Mouse (Mus musculus) neural tube, embryonic 14.5 days (tissue): ENCODE results near the gene Dusp22. TPM values are rescaled to one million over a fixed set of nuclear protein-coding genes. Genes with fewer than 3 reads are reported as not detected.

Experiments
- ATAC-seq: fragments of 200-750 bp; cut with Nextera tagmentation; 2 replicates; pipeline ENCODE4 v1.8.0; 2017; ENCODE audit warnings: low read depth, mild to moderate bottlenecking, moderate TSS enrichment, moderate library complexity
- H3K27ac ChIP-seq: fragments of 300-500 bp; sonication (generic); 2 replicates; pipeline ENCODE4 v1.5.1; 2014; ENCODE audit warnings: low read depth, mild to moderate bottlenecking, control low read depth, low read length, moderate library complexity, mixed read lengths
- H3K27me3 ChIP-seq: fragments of 300-500 bp; sonication (generic); 2 replicates; pipeline ENCODE4 v1.6.1; 2014; ENCODE audit warnings: low read length; ENCODE audit not compliant: control insufficient read depth, insufficient read depth
- H3K36me3 ChIP-seq: fragments of 300-500 bp; sonication (generic); 2 replicates; pipeline ENCODE4 v1.6.1; 2014; ENCODE audit warnings: low read length, mixed read lengths; ENCODE audit not compliant: control insufficient read depth, insufficient read depth
- H3K4me1 ChIP-seq: fragments of 300-500 bp; sonication (generic); 2 replicates; pipeline ENCODE4 v1.6.1; 2014; ENCODE audit warnings: low read length; ENCODE audit not compliant: control insufficient read depth, insufficient read depth
- H3K4me2 ChIP-seq: fragments of 300-500 bp; sonication (generic); 2 replicates; pipeline ENCODE4 v1.6.1; 2014; ENCODE audit warnings: mild to moderate bottlenecking, low read depth, low read length, control low read depth
- H3K4me3 ChIP-seq: fragments of 300-500 bp; sonication (generic); 2 replicates; pipeline ENCODE4 v1.5.1; 2014; ENCODE audit warnings: low read depth, low read length, control low read depth, mixed read lengths
- H3K9ac ChIP-seq: fragments of 300-500 bp; sonication (generic); replicated peaks from 2 replicates; pipeline ENCODE4 v1.6.1; 2014; ENCODE audit warnings: low read depth, mild to moderate bottlenecking, control low read depth, low read length, mixed read lengths
- H3K9me3 ChIP-seq: fragments of 300-500 bp; sonication (generic); 2 replicates; pipeline ENCODE4 v1.6.1; 2016; ENCODE audit warnings: low read length; ENCODE audit not compliant: control insufficient read depth
- WGBS: fragments of 180-500 bp; shearing (Covaris S2); extraction: QIAGEN DNeasy Blood & Tissue Kit; methylation state at CpG from one replicate; pipeline ENCODE4 v1.1.7; 2014; 5-methylcytosine and 5-hydroxymethylcytosine counted together
- polyA plus RNA-seq: library from polyadenylated mRNA; unstranded; fragments of >200 nt; fragmentation: Nextera tagmentation; extraction: Ambion mirVana; gene quantifications from 2 replicates; pipeline ENCODE4 v1.2.1, GENCODE M21; 2014

The Dusp22 gene
- 34.0 and 35.3 TPM in 2 replicates for polyA plus RNA-seq

DNA sequence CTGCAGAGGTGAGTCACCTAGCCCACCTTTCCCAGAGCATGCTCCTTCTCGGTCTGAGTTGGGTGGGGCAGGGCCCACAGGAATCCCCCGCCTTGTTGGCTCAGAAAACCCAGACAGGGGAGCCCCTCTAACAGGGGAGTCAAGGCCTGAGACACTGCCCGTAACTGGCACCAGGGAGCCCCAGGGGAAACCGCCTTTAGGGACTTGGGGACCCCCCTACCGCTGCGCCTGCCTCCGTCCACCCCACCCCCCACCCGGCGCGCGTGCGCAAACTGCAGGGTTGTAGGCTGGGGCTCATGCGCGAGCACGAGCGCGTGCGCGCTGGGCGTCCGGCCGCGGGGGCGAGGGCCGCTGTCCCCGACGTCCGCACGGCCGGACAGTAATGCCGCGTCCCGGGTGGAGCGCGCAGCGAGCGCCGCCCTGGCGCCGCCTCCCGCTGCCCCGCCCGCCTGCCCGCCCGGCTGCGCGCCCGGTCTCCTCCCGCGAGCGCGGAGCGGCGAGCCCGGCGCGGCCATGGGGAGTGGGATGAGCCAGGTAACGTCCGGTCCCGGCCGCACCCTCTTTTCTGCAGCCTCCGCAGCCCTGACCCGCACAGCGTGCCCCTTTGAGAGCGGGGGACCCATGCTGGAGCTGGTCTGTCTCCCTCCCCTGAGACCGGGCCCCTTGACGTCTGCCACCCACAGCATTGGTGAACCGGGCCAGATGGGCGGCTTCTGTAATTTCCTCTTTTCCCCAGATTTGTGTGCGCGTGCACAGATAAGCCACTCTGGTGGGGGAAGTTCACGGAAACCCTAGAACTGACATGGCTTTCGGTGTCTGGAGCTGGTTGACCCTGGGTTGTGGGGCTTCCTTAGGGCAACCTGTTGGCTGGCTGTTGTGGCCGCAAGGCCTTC is at the start of gene Dusp22:
Gene Dusp22 (plus strand): TSS at position 387 of the 893 bp plus-strand sequence.
- H3K9ac ChIP-seq = peak within 1 kb of the TSS; percentile 79
- peak within 1 kb of the TSS; percentile 67 for H3K4me2 ChIP-seq
- H3K27me3 ChIP-seq = no peaks in the 10 kb centered on the region; the same call in 1 of the 2 replicates
- no peaks in the 10 kb centered on the region for H3K9me3 ChIP-seq
- H3K27ac ChIP-seq = peak within 1 kb of the TSS; percentile 70
- no peaks in the 10 kb centered on the region for H3K36me3 ChIP-seq
- H3K4me1 ChIP-seq = 0 out of 2 replicates have a peak, but pooled peaks cover 2% of the 10 kb centered on the region
- ATAC-seq = peak; percentile 96
- WGBS = 1% methylated on average over 59 of the region's 74 CpGs
- H3K4me3 ChIP-seq = peak within 1 kb of the TSS; percentile 89

DNA sequence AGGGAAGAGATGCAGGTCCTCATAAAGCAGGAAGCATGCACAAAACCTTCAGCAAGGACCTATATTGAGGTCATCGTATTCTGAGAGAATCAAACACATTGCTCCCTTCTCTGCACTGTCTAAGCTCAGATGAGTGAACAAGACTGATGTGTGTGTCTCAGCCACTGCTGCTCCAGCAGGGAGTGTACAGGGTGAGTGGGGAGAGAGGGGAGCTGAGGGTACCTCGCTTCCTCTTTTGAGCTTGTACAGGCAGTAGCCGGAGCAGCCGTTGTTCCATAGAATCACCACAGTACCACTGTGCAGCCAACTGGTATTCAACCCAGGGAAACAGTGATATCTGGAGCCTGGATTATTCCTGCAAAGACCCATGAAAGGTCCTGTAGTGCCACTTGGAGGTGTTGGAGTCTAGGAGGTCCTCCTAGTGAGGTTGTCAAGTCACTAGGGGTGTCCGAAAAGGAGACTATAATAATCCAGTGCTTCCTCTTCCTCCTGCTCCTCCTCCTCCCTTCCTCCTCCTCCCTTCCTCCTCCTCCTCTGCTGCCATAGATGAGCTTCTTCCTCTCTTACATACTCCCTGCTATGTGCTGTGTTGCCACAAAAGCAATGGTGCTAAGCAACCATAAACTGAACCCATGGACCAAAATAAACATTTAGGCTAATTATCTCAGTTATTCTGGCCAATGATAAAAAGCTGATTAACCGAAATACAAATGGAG is 47.6 kb upstream of the Dusp22 start:
- WGBS = 90% methylated on average over 6 of the region's 6 CpGs

DNA sequence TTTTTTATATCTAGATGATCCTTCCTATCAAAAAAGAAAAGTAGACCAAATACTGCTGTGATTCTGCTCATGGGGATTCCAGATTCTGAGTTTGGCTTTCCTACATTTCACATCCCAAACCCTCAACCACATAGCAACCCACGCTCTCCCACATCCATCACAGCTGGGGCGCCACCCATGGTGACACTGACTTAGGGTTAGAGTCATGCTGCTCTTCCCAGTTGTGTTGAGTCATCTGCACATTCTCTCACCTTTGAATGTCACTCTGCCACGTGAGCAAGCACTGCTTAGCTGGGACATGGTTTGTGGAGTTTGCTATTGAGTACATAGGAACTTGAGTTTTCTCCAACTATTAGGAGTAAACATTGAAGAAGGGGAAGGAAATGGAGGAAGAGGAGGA is 40.1 kb upstream of the Dusp22 start:
- Histone ChIP-seq H3K4me1 (no peaks in the 10 kb centered on the region), H3K36me3 (no peaks in the 10 kb centered on the region), H3K27me3 (no peaks in the 10 kb centered on the region), H3K9me3 (no peaks in the 10 kb centered on the region), H3K4me3 (no peak overlapping the region), H3K9ac (no peak overlapping the region), H3K27ac (no peak overlapping the region), H3K4me2 (no peak overlapping the region)
- 64% methylated on average over 3 of the region's 3 CpGs for WGBS
- no peak for ATAC-seq

More for the DNA sequence above, 47.6 kb upstream of the Dusp22 start:
- Histone ChIP-seq H3K9me3 (no peaks in the 10 kb centered on the region), H3K4me3 (no peak overlapping the region), H3K36me3 (no peaks in the 10 kb centered on the region), H3K4me2 (no peak overlapping the region), H3K4me1 (no peaks in the 10 kb centered on the region), H3K9ac (no peak overlapping the region), H3K27ac (no peak overlapping the region), H3K27me3 (no peaks in the 10 kb centered on the region)
- no peak for ATAC-seq

DNA sequence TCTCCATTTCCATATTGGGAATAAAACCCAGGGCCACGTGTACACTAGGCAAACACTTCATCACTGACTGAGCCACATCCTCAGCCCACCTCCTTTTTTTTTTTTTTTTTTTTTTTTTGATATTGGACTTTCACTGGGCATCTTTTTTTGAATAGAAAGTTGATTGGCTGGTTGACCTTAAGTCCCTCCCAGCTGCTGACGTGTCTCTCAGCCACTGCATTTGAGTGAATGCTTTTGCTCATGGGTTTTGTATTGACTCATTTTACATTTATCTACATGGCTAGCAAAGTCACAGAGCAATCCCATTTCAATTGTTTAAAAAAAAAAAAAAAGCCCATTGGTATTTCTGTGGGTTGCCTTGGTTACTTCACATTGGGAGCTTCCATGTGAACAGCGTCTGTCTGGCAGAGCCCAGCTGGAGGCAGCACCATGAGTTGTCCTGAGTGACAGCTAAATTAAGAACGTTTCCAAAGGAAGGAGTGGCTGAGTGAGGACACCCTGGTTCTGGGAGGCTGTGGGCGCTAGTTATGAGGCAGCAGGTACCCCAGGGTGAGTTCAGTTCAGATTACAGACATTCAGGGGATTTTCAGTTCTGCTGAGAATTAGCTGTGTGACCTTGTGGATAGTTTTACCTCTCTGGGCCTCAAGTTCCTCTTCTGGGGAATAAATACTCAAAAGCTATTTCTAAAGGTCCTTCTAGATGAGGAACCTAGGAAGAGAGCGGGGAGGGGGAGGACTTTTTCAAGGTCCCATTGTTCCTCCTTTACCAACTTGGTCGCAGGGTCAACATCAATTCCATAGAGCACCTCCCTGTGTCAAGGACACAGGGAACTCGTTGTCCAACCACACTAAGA is 31.4 kb upstream of the Dusp22 start:
- no peak overlapping the region for H3K4me2 ChIP-seq
- 50% methylated on average over 8 of the region's 8 CpGs for WGBS

DNA sequence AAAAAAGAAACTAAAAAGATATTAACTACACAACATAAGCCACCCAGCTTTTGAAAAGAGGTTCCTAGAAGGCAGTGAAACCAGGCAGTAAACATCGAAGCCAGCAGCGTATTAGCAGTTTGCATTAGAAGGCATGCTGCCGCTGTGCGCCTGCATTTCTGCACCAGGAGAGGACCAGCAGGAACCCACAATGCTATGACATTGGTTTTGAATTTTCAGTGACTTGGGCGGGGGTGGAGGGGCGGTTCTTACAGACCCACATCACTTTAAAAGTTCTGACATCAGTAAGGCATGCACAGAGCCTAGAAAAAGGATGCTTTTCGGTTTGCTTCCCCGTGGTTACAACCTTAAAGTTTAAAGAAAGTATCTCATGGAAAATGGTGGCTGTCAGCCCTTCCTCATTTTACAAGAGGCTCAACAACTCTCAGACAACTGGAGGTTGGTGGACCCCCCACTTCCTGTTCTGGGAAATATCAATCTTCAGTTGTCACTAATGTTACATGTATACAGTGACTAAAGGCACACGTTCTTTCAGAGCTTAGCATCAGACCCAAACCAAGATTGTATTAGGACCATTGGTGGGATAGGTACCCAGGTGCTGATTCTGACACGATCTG is 29.9 kb upstream of the Dusp22 start:
- ATAC-seq = no peak
- 87% methylated on average over 10 of the region's 10 CpGs for WGBS

More for the DNA sequence above, 31.4 kb upstream of the Dusp22 start:
- H3K27ac ChIP-seq = no peak overlapping the region
- no peak for ATAC-seq
- H3K9ac ChIP-seq = no peak overlapping the region
- no peaks in the 10 kb centered on the region for H3K9me3 ChIP-seq
- H3K36me3 ChIP-seq = no peaks in the 10 kb centered on the region
- no peaks in the 10 kb centered on the region for H3K27me3 ChIP-seq
- H3K4me1 ChIP-seq = no peaks in the 10 kb centered on the region
- H3K4me3 ChIP-seq = no peak overlapping the region

DNA sequence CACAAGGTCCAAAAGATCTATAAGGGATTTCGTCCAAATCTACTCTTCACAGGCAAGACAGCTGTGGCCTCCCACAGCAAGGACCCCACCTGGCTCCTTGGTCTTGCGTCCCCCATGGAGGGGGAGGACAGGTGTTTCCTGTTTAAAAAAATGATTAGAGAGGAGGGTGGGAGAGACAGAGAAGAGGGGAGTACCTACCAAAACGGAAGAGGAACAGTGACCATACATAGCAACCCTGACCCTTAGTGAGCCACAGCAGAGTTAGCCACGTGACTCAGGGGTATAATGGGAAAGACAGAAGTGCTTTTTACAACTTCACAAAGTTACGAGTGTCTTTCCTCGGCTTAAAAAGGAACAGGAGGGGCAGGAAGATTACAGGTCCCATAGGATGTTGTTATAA is 26.8 kb upstream of the Dusp22 start:
- no peaks in the 10 kb centered on the region for H3K9me3 ChIP-seq
- H3K4me1 ChIP-seq = no peaks in the 10 kb centered on the region
- ATAC-seq = no peak
- H3K4me2 ChIP-seq = no peak overlapping the region
- H3K27ac ChIP-seq = no peak overlapping the region
- no peak overlapping the region for H3K4me3 ChIP-seq
- no peaks in the 10 kb centered on the region for H3K36me3 ChIP-seq
- 67% methylated on average over 6 of the region's 6 CpGs for WGBS
- H3K9ac ChIP-seq = no peak overlapping the region
- no peaks in the 10 kb centered on the region for H3K27me3 ChIP-seq

More for the DNA sequence above, 29.9 kb upstream of the Dusp22 start:
- H3K4me1 ChIP-seq = no peaks in the 10 kb centered on the region
- H3K9ac ChIP-seq = no peak overlapping the region
- no peak overlapping the region for H3K4me3 ChIP-seq
- H3K4me2 ChIP-seq = no peak overlapping the region
- H3K27me3 ChIP-seq = no peaks in the 10 kb centered on the region
- H3K36me3 ChIP-seq = no peaks in the 10 kb centered on the region
- H3K27ac ChIP-seq = no peak overlapping the region
- H3K9me3 ChIP-seq = no peaks in the 10 kb centered on the region

DNA sequence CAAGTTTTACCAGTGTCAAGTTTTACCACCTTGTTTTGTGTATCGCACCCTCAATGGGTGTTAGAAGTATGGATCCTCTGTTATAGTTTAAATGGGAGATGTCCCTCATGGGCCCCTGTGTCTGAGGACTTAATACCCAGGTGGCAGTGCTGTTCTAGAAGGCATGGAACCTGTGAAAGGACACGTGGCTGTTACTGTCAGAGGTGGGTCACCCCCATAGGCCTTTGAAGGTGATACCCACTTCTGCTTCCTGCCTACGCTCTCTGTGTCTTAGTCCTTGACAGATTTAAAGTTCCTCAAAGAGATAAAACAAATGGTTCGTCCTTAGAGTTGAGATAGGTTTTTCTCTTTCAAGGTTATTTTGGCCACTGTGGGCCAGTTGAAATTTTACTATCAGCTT is 23.3 kb upstream of the Dusp22 start:
- WGBS = 82% methylated on average over 4 of the region's 4 CpGs
- no peak overlapping the region for H3K27ac ChIP-seq

DNA sequence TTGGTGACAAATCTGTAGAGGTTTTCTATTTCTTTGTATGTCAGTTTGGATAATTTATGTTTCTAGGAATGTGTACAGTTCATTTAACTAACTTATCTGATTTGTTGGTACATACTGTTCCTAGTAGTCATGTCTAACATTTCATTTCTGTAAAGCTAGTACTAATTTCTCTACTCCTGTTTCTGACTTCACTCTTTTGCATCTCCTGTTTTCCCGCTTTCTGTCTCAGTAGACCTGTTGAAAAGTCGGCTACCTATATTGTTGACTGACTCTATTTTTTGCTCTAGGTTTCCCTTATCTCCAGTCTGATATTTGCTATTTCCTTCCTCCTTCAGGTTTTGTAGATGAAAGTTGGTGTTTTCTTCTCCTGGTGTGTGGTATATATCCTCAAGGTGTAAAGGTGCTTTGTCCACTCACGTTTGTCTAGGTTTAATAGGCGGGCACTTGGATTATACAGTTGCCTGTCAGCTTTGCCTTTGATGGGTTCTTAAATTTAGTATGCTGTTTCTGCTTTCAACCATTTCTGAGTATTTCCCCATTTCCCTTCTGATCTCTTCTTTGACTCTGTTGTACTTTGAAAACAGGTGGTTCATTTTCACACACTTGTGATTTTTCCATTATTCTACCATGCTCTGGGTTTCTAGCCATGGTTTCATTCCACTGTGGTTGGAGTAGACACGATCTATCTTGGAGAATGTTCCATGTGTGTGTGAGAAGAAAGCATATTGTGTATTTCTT is 21.3 kb upstream of the Dusp22 start:
- ATAC-seq = no peak
- H3K4me3 ChIP-seq = no peak overlapping the region
- no peaks in the 10 kb centered on the region for H3K4me1 ChIP-seq
- H3K4me2 ChIP-seq = no peak overlapping the region
- H3K36me3 ChIP-seq = no peaks in the 10 kb centered on the region
- H3K9ac ChIP-seq = no peak overlapping the region
- WGBS = 91% methylated on average over 5 of the region's 5 CpGs
- H3K9me3 ChIP-seq = no peaks in the 10 kb centered on the region
- no peak overlapping the region for H3K27ac ChIP-seq
- H3K27me3 ChIP-seq = no peaks in the 10 kb centered on the region

More for the DNA sequence above, 23.3 kb upstream of the Dusp22 start:
- Histone ChIP-seq H3K4me2 (no peak overlapping the region), H3K4me3 (no peak overlapping the region), H3K9me3 (no peaks in the 10 kb centered on the region), H3K4me1 (no peaks in the 10 kb centered on the region), H3K9ac (no peak overlapping the region), H3K36me3 (no peaks in the 10 kb centered on the region), H3K27me3 (no peaks in the 10 kb centered on the region)
- no peak for ATAC-seq
